Mouse (Mus musculus) kidney, postnatal 36 days (tissue): ENCODE data around the gene Slc5a7.

Experiments
- DNase-seq, 2 experiments: peaks; one replicate each; pipeline ENCODE4 v3.0.0; 2021 to 2022; ENCODE audit warnings: mixed read lengths in 2 of 2

Slc5a7 gene

DNA sequence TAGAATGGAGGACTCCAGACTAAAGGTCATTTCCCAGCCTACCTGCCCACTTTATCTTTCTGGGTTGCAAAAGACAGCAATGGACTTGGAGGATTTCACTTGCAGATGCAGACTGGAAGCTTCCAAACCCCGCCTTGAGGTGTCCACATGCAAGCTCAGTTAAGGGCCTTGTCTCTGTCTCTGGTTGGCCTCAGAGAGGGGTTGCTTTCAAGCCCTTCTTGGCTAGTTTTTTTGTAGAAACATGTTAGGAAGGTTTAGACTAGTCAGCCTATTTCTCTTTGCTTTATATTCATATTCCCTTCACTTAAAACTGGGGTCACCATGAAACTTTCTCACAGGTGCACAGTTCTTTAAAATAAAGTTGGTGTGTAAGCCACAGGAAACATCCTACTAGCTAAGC, at the start of gene Slc5a7:
Slc5a7 (minus strand) TSS at position 101 of the 400 bp plus-strand sequence.
- no peak for DNase-seq

DNA sequence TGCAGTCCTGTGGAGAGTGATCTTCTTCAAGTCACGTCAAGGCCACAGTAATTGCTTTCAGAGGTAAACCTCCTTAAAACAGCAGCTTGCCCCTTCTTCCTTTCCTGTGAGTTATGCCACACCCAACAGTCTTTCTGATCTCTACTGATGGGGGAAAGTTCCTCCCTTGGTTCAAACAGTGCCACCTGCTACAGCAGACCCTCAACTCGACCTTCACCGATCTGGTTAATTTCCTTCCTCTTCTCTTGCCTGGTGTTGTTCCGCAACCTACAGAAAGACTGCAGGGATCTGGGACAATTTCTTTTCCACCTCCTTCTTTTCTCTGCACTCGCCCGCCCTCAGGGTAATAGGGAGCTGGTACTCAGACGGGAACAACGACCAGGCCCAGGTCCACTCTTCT, 48.8 kb upstream of the Slc5a7 start:
- no peak for DNase-seq

DNA sequence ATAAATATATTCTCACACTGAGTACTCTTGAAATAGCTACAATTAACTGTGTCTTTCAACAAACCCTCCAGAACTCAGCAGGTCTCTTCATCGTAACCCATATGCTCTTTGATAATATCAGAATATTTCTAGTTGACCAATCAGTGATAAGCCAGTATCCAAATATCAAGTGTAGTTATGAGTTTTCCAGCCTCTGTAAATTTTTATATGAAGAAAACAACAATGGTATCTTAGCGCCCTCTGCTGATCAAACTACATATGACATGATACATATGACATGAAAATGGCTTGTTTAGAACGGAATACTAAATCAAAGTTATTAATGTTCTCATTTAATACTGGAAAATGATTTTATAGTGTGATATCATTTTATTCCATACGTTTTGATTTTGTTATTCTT, 44.6 kb upstream of the Slc5a7 start:
- DNase-seq = no peak

DNA sequence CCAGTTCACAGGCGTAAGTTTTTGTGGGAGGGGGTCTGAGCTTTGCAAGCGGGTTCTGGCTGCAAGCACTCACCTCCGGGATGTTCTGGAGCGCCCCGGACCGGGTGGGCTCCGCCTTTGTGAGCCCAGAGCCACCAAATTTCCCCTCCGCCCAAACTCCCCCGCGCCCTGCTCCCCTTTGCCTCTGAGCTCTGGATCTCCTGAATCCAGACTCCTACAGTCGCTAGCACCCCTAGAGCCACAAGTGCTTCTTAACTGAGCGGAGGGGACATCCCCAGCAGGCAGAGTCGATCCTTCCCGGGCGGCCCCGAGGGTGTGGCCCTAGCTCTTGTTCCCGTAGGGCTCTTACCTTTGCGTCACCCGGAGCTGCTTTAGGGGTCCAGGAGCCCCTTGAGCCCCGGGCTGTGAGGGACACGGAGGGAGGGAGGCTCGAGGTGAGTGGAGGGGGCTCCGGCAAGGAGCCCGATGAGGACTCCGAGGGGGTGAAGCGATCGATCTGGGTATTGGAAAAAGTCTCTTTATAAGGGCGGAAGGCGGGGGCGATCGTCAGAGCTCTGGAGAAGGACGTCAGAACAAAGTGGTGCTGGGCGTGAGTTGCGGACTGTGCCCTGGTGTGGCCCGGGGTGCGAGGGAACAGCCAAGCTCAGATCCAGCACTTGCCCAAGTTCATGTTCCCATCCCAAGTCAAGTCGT, 456 bp downstream of the Slc5a7 start:
- no peak for DNase-seq

DNA sequence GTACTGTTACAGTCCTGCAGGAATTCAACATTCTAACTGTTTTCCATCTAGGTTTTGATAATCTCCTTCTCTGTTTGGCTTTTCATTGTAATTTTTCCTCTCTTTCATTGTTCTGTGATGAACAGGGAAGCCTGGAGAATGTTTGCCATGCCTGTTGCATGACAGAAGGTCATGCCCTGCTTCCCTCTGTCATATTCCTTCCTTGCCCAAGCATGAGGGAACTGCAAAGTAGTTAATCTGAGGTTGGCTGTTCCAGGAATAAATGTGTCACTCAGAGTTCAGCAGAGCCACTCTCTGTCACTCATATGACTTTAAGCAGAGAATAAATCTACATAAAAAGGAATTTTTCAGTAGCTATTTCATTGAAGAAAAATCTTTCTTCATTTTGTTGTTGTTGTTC, 48.1 kb downstream of the Slc5a7 start:
- DNase-seq = no peak

DNA sequence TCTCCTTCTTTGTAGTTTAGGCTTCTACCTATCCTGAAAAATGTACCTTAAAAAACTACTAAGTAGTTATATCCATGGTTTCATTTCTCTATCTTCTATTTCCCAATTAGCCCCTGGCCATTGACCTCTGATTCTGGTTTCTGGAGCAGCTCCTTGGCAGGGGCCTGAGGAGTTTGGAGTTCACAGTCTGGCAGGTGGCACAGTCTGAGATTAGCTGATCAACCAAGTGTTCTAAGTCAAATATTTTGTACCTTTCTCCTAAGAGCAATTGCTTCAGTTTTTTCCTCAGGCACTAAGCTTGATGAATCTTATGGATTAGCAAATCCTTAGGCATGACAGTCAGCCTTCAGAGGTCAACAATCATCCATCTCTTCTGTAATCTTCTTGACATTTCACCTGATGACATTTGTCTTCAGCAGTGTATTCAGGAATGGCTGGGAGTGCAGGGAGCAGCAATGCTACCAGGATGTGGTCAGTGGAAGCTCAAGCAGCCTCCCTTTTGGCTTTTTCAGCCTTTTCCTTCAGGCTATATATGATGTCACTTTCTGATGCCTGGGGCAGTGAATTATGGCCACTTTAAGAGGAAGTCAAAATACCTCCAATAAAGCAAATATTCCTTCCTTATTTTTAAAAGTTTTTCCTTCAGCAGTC, 55.1 kb downstream of the Slc5a7 start:
- DNase-seq = no peak

DNA sequence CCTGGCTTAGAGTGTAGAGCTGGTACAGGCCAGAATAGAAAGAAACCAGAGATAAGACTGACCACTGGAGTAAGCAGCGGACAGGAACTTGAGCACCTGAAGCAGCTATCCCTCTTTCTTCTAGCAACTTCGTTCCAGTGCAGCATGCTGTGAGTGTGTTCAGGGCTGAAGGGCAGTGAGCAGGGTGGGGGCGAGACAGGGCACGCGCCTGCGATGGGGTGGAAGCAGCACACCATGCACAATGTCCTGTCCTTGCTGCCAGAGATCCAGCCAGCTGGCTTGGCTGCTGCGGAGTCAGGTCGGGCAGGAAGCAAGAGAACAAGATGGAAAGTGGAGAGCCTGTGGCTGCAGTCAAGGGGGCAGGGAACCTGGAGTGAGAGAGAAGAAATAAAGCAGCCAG, 59.4 kb downstream of the Slc5a7 start:
- DNase-seq = no peak
